Mouse (Mus musculus): ENCODE data around the gene Gm9958. TPM values are rescaled to one million over a fixed set of nuclear protein-coding genes. Genes with fewer than 3 reads are reported as not detected.

Gm9958 gene
- total RNA-seq, 2 experiments from 2014 or later, result 0.86 to 1.5 TPM

GRCm38 (mm10) chr5:90396817-90397216, 29.8 kb downstream of the Gm9958 start:
- no peak for DNase-seq
- intact Hi-C loops (cut with DNase I), result no loop called here

GRCm38 (mm10) chr5:90405210-90405609, 38.2 kb downstream of the Gm9958 start:
- DNase-seq, result peak; percentile 41
- intact Hi-C loops (cut with DNase I), result loop anchor here (2.0 to 5.0 kb wide), 3 partner anchors 96 to 247 kb away; no protein-coding TSS in a partner anchor

GRCm38 (mm10) chr5:90414142-90414924, 47.3 kb downstream of the Gm9958 start:
- intact Hi-C loops (cut with DNase I), result no loop called here
- no peak for DNase-seq

GRCm38 (mm10) chr5:90414925-90415295, 47.9 kb downstream of the Gm9958 start:
- intact Hi-C loops (cut with DNase I), result no loop called here
- no peak for DNase-seq

Other genes starting within 250 kb of the Gm9958 start
- 10 to 100 TPM; 12.7 to 13.1 TPM for gene Cox18, start 143.2 kb upstream of the Gm9958 start, total RNA-seq (2021)
- gene Ankrd17, start 627 bp upstream of the Gm9958 start, total RNA-seq (2021), result 10 to 100 TPM; 82.1 to 82.4 TPM
- 1 to 10 TPM in 1 of 2 experiments, under 1 TPM in 1; 0.48 to 1.8 TPM for gene Alb, start 93.7 kb downstream of the Gm9958 start, total RNA-seq (2021)
- not detected for gene Afp, start 123.5 kb downstream of the Gm9958 start, total RNA-seq (2021)
- not detected for gene Afm, start 151.7 kb downstream of the Gm9958 start, total RNA-seq (2021)
- gene 5830473C10Rik, start 193.9 kb downstream of the Gm9958 start, total RNA-seq (2021), result not detected